Mouse (Mus musculus) heart, postnatal 0 days (tissue): ENCODE measurements at regions not wholly inside any gene's neighbourhood (a gene's known extent, or its start where the extent isn't known, plus 50 kb on each side); places are given as distances from the start of the nearest gene placed in this dataset.

Experiments
- CTCF ChIP-seq: IDR thresholded peaks from 2 replicates; pipeline ENCODE4 v1.5.1; 2016; ENCODE audit warnings: antibody characterized with exemption, control low read depth, low read depth
- EP300 ChIP-seq: IDR thresholded peaks from 2 replicates; pipeline ENCODE4 v1.6.1; 2016; ENCODE audit warnings: antibody characterized with exemption, low read depth

DNA sequence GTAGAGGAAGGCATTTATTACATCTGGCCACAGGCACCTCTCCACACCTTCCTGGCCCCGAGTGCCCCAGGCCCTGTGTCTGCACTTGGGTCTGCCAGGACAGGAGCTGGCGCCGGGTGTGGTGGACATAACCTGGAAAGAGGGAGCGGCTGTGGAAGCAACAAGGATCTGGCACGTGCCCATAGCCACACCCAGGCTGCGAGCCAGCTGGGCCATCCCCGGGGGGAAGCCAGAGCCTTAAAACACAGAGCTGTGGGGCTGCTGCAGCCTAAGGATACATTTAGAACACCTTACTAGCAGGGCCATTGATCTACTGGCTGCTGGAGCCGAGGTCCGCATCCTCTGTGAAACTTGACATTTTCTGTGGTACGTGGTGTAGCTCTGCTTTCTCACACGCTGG, 217.0 kb downstream of the Cyp26b1 start:
- TF ChIP-seq EP300, result no peak
- TF ChIP-seq CTCF, result no peak
